Mouse (Mus musculus): Measurements from ENCODE around the gene Alg9.
A peak's percentile ranks its signal among the peaks of the same experiment; 100 is the strongest.
"Not testable (repeated sequence)": the region's sequence is repeated elsewhere in the genome, so short reads cannot be mapped to it uniquely, and the experiment has no call there.

Alg9 gene

DNA sequence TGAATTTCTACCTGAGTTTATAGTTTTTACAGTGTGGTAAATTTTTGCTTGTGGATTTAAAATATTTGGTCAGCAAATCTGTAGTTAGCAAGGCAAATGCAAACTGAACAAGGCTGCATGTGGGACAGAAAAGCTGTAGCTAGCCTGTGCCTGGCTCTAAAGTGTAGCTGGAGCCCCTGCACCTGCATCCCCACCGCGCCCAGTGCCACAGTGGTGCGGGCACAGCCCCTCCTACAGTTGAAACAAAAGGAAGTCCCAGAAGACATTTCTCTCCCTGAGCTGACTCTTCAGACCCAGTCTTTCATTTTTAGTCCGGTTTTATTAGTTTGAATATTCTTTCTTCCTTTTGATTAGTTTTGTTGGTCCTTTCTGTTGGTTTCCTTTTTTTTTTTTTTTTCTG lies 40.8 kb downstream of the Alg9 start:
- no peak for DNase-seq (ENCODE audit: extremely low read depth, low read depth)

DNA sequence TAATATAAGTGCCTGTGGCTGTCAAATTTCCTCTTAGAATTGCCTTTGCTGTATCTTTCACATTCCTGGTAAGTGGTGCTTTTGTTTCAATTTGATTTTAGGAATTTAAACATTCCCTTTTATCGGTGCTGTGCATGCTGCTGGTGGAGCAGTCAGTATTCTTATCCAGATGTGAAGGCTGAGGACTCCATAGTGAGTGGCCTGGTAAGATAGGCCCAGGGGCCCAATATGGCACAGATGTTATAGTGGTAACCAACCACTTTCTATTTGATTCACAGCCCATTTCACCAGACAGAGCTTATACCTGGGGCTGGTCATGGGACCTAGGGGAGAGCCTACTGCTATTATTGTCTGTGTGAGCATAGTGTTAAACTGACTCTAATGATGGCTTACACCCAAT lies 41.7 kb downstream of the Alg9 start:
- DNase-seq (ENCODE audit: extremely low read depth, low read depth): no peak

DNA sequence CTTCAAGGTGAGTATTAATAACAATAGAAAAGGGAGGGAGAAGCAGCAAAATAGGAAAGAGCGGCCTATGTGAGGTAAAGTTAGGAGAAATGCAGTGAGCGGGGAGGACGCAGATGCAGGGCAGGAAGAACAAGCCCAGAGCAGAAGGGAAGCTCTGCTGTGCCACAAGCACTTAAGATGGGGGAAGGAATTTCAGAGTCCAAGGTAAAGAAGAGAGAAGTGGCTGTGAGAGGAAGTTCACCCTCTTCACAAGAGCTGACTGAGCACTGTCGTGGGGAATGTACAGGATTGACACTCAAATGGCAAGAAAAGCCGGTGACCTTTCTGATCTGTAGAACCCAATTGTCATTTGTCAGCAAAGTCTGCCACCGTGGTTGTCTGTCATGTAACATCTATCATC lies 43.2 kb downstream of the Alg9 start:
- no peak for DNase-seq (ENCODE audit: extremely low read depth, low read depth)

DNA sequence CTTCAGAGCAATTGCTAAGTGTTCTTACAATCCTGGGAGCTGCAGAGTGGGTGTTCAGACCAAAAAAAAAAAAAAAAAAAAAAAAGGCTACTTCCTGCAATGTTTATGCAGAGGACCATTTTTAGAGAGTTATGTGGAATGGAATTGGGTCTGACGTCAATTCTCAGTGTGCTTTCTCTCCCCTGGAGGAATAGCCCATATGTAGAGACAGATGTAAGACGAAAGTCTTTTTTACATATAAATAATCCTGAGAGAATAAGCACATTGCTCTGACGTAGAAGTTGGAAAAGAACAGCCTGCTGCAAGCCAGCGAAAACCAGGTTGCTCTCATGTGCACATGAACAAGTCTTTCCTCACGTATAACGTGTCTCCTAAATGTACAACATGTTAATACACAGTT lies 44.9 kb downstream of the Alg9 start:
- no peak for DNase-seq (ENCODE audit: extremely low read depth, low read depth)

DNA sequence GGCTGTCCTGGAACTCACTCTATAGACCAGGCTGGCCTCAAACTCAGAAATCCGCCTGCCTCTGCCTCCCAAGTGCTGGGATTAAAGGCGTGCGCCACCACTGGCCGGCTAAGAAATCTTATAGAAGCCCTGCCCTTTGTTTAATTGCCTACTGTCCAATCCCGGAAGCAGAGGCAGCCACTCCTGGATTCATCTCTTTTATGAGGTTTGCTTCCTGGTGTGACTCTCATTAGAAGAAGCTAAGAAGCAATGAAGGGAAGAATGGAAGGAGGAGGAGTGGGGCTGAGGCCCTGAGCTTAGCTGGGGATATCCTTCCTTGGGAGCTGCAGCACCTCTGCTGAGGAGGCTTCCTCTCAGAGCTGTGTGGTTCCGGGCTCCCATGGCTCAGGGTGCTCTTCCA lies 46.8 kb downstream of the Alg9 start:
- no peak for DNase-seq (ENCODE audit: extremely low read depth, low read depth)

DNA sequence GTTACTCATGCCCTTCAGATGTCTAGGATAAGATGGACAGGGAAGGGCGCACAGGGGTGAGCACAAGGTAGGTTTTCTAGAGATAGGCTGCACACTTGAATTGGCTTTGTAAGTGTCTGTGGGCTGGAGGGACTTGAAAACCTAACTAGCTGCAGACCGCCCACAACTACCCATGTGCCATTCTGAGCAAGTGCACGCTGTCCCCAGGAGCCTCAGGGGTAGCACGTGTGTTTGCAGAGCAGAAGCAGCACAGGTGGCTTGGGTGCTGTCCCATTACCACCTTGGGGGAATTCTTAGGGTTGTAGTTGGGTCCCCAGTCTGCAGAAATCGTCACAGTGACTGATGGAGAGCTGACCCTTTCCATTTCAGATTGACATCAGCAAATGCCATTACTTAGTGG lies 47.4 kb downstream of the Alg9 start:
- no peak for DNase-seq (ENCODE audit: extremely low read depth, low read depth)

DNA sequence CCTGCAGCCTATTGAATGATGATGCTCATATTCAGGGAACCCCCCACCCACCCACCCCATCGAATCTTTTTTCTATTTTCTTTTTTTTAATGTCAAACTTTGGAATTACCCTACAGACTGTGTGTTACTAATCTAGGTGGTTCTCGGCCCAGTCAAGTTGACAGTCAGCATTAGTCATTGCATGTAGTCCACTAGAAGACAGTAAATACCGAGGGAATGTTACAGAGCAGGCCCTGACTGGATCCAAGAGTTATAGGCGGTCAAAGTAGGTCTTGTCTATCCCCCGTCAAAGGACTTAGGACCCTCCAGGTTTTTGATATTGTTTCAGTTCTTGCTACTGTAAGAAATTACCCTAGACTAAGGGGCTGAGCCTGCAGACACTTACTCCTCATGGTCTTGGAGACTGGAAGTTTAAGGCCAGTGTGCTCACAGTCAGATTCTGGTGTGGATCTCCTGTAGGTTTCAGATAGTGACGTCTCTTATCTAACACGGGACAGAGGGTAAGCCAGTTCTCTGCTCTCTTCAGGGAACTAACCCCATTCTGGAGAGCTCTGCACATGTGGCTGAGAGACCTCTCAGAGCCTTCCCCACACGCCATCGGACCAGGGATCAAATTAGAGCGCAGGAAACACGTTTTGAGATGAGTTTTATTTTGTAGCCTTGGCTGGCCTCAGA lies 49.1 kb downstream of the Alg9 start:
- no peak for DNase-seq (ENCODE audit: extremely low read depth, low read depth)

DNA sequence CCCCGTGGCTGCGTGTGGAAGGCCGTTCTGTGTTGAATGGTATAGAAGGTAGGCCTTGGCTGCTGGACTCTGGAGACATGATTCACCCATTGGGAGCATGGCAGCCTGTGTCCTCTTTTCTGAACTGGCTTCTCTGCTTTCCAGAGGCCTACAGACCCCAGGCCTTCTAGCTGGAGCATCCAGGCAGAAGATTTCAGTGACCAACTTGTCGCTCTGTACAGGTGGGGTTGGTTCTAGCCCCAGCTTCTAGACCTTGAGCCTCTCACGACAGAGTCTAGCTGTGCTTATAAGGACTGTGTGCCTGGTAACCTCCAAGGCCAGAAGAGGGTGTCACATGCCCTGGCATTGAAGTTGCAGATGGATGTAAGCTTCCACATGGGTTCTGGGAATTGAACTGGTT lies 56.7 kb downstream of the Alg9 start:
- no peak for DNase-seq (ENCODE audit: extremely low read depth, low read depth)

DNA sequence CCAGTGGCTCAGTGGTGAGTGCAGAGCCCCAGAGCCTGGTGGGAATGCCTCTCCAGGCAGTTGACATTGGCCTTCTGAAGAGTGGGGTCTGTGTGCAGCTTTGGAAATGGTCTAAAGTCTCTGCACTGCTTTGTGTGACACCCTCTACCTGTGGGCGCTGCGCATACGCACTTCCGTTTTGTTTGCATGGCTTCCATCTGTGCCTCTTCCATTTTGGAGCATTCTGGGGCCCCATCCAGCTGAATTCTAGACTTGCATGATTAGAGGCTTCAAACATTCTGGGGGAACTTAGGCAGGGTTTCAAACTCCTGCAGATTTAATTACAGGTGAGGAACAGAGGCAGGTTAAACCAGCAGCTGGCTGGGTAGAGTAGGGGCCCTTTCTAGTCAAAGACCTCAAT lies 57.3 kb downstream of the Alg9 start:
- no peak for DNase-seq (ENCODE audit: extremely low read depth, low read depth)

DNA sequence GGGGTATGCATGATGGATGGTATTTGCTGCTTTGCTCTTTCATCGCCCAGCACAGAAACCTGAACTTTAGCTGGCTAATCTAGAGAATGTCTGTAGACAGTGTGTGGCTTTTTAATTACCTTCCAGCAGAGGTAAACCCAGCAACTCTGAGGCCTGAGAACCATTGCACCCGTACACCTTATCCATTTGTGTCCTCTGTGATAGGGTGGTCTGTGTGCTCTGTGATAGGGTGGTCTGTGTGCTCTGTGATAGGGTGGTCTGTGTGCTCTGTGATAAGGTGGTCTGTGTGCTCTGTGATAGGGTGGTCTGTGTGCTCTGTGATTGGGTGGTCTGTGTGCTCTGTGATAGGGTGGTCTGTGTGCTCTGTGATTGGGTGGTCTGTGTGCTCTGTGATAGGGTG lies 57.8 kb downstream of the Alg9 start:
- DNase-seq (ENCODE audit: extremely low read depth, low read depth): not testable (repeated sequence)

DNA sequence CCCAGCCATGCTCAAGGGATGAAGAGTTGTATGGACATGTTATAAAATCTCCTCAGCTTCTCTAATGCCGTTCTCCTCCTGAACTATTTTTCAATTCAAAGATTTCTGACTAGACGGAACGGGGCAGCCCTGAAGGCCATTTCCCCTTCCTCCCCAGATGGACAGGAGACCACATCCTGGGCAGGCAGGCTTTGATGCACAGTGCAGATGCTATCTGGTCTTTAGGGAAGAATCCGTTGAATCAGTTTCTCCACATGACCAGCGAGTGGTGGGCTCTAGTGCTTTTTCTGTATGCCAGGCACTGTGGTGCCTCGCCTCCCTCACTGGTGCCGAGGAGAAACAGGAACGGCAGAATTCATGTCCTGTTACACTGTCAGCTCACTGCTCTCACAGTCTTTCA lies 59.0 kb downstream of the Alg9 start:
- no peak for DNase-seq (ENCODE audit: extremely low read depth, low read depth)

DNA sequence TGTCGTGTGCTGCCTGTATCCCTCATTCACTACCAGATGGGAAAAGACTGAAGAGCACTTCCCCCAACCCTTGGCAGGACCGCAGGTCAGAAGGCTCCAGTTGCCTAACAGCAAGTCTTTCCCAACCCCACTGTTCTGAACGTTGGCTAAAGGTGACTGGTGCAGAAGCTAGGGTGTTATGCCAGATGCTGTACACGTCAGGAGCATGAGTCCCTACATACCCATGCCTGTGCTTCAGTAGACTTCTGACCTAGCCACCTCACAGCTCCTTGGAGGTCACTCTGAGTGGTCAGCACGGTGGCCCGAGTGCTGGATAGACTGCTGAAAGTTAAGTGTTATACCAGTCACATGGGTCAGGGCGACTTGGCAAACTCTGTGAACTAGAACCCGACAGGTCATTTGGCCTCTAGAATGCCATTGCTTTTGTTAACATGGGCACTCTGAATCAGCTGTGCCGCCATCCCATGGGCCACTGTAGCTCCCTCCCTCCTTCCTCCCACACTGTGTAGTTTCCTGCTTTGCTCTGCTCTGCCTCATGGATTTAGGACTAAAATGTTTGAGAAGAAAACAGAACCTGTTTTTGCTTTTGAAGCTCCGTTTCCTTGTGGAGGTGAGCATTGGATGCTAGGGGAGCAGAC lies 60.4 kb downstream of the Alg9 start:
- no peak for DNase-seq (ENCODE audit: extremely low read depth, low read depth)

DNA sequence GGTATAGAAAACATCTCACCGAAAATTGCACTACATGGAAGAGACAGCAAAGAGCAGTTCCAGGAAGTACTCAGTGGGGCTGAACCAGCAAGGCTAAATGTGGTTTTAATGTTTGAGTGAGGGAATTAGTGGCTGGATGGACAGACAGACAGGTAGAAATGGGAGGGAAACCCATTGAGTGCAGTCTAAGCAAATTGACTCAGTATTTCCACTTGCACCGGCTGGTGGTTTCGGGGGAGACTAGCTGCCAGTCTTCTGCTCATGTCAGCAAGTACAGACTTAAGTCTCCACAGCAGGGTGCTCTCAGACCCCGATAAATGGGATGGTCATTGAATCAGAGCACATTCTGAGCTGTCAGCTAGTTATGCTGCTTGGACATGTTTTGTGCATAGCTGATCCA lies 61.3 kb downstream of the Alg9 start:
- no peak for DNase-seq (ENCODE audit: extremely low read depth, low read depth)

DNA sequence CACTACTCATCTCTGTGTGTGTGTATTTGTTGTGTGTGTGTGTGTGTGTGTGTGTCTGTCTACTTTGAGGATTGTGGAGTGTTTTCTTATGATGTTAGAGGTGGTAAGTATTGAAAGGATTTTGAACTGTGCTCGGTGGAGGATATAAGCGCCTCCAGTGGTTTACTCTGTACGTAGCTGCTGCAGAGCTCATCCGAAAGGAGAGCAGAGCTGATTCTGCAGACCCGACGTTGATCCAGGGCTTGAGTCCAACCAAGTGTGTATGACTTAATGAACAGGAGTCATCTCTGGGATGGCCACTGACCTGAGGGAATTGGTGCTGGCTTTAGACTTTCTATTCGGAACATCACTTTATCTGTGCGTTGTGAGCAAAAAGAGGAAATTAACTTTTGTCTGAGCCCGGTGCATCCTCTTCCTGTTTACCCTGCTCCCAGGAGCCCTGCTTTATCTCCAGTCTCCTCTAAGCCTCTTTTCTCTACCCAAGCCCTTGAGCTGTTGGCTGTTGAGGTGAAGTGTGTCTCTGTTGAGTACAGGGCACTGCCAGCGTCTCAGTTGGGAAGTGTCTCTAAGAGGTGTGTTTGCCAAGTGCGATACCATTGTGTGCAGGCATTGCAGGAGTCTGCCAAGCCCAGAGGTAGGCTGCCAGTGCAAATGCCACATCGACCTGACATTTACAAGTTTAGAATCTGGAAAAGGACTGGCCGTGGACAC lies 66.4 kb downstream of the Alg9 start:
- peak; percentile 80 for DNase-seq (ENCODE audit: extremely low read depth, low read depth)

DNA sequence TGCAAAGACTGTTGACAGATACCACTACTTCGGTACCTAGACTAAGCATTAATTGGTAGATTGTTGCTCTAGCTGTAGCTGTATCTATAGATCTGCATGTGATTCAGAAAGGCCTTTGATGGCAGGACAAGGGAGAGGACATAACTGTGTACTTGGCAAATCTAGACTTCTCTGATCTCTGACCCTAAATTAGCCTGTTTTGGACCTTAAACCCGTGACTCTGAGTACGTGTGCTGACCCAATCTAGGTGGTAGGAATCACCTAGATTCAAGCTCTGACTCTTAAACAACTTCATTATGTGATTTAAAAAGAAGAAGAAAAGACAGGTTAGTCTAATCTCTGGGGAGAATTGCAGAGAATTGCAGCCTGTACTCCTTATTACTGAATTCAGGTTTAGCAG lies 70.3 kb downstream of the Alg9 start, which contains the start of gene Ppp2r1b:
TSS of gene Ppp2r1b (plus strand) at position 221 of the 400 bp plus-strand sequence.
- no peak for DNase-seq (ENCODE audit: extremely low read depth, low read depth)

DNA sequence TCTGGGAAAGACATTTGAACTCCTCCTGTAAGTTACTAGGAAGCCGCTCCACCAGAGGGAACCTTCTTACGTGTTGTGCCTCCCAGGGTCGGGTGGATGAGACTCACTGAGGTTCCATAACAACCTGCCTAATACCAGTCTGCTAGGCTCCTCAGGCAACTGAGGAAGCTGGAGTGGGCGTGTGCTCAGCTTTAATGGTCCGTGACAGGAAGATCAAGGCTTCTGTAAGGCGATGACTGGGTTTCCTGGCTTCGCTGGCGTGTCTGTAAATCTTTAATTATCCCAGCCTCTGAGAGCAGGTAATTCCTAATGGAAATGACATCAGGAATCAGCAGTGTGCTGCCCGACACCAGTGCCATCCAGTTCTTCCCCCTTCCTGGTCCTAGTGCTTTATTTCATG lies 70.7 kb downstream of the Alg9 start:
- DNase-seq (ENCODE audit: extremely low read depth, low read depth): no peak

DNA sequence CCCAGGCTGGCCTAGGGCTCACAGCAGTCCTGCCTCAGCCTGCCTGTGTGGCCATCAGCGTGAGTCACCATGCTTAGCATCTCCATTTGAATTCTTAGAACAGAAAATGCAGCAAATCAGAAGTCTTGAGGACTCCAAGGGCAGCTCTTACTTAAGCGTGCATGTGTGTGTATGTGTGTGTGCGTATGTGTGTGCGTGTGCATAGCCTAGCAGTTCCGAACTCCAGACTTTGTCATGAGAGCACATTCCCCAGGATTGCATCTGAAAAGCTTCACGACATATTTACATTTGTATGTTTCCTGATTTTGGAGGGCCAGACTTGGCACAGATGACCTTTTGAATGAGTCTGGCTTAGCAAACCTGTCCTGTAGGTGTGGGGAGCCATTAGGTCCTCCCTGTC lies 72.3 kb downstream of the Alg9 start:
- DNase-seq (ENCODE audit: extremely low read depth, low read depth): no peak

DNA sequence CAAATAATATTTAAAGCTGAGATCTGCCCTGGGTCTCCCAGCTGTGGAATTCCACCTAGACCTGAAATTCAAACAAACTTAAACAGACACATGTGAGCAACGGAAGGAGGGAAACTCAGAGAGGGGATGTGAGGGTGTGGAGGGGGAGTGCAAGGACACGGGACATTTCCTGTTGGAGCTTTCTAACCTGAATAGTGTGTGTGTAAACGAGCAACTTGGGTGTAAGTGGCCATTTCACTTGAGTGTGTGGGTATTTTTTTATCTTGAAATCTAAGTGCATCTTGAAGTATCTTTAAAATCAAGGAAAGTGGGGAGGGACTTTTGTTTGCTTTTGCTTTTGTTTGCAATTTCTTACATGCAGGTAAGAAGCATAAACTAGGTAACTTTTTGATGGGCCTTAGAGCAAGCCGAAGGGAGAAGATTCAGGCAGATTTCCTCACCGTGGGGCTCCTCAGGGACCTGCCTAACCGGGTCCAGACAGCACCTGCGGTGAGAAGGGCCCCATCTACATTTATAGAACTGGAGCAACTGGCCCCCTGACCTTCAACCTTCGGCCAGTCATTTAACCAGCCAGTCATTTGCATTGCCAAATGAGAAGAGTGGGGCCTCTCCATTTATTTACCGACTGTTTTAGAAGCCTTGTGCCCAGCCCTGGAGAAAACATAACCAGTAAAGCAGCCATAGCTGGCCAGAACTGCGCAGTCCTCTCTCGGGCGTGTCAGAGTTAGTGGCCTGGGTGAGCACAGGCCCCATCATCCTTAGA lies 73.0 kb downstream of the Alg9 start:
- DNase-seq (ENCODE audit: extremely low read depth, low read depth): no peak

DNA sequence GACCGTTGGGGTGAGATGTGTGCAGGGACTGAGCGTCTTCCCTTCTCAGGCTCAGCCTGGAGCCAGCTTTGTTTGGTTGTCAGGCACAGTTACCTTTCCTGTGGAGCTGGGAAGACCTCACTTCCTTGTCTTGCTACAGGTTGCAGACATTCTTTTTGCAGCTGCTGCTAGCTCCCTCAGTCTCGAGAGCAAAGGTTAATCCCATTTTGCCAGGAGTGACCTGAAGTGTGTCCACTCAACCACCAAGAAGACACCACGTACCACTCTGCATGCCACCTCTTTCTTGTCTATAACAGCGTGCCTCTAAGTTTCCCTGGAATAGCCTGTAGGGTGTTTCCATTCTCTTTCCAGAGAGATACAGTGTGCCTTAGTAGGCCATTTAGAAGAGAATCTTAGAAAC lies 74.0 kb downstream of the Alg9 start:
- no peak for DNase-seq (ENCODE audit: extremely low read depth, low read depth)

DNA sequence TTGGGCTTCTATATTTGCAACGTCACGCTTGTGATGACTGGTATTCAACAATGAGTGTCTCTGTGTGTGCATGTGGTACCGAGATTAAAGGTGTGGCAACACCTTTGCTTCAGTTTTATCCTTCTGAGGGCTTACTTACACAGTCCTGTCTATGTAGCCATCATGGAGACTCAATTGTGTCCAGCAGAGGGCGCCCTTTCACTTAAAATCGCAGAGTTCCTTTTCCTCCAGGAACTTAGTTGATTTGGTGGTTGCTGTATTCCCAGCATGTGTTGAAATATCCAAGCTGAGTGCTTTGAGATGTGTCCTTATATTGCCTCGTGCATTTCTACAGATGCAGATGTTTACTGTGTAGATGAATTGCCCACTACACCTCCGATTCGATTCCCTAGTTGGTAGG lies 74.4 kb downstream of the Alg9 start:
- no peak for DNase-seq (ENCODE audit: extremely low read depth, low read depth)

DNA sequence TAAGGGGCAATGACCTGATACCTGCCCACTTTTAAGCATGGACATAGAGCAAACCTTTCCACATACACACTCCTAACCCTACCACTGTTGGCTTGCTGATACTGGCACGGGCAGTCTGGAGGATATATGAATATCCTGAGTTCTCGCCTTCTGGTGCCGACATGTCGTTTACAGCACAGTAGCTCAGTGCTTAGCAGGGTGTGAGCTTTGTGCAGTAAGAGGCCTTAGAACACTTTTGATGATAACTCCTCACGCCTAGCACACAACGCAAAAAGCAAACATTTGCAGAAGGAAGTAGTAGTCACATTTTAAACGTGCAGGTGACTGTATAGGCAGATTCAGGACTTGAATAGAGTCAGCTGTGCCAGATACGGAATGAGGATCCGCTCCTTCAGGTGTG lies 74.9 kb downstream of the Alg9 start:
- DNase-seq (ENCODE audit: extremely low read depth, low read depth): no peak

DNA sequence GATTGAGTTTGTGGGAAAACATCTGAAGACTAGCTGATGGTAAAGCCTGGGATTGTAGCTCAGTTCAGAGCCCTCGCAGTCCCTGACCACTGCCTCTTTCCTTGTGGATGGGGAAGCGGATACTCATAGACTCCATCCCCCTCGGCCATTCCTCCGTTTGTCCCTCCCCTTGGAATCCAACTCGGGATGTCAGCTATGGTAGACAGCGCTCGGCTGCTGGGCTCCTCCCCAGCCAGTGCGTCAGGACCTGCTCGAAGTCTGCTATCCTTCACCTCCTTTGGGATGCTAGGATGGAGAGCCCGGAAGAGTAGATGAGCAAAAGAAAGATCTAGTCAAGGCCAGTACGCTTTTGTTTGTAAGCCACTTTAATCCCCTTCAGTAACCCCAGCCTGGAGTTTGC lies 75.5 kb downstream of the Alg9 start:
- no peak for DNase-seq (ENCODE audit: extremely low read depth, low read depth)
